Mouse (Mus musculus) MEL-GATA-1-ER (cell line): ENCODE results near the gene Gm21983.

Source experiments
- DNase-seq: peaks from one replicate; pipeline ENCODE4 v3.0.0-alpha.2; 2012; ENCODE audit warnings: low read depth; ENCODE audit errors: extremely low read depth

Gene Gm21983

GRCm38 (mm10) chr7:27185986-27186385 lies 5.1 kb upstream of the Gm21983 start:
- no peak for DNase-seq

GRCm38 (mm10) chr7:27184964-27185363 lies 4.1 kb upstream of the Gm21983 start:
- no peak for DNase-seq

- DNase-seq = no peak
These were observed 1.6 kb upstream of the Gm21983 start for GRCm38 (mm10) chr7:27182498-27182897.

DNA sequence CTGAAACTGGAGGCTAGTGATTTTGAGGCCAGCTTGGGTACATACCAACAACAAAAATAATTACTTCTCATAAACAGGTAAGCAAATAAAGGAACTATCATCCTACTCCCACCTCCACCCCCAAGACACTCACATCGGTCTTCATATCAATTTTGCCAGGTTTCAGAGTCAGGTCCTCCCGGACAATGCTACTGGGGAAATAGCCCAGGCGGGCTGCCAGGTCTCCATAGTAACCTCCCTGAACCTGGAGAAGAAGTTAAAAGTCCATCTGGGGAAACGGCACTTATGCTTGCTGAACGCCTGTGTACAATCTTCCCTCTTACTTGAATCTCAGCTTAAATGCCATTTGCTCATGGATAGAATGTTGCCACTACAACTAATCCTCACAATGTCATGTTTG lies 850 bp downstream of the Gm21983 start:
- DNase-seq = no peak

DNA sequence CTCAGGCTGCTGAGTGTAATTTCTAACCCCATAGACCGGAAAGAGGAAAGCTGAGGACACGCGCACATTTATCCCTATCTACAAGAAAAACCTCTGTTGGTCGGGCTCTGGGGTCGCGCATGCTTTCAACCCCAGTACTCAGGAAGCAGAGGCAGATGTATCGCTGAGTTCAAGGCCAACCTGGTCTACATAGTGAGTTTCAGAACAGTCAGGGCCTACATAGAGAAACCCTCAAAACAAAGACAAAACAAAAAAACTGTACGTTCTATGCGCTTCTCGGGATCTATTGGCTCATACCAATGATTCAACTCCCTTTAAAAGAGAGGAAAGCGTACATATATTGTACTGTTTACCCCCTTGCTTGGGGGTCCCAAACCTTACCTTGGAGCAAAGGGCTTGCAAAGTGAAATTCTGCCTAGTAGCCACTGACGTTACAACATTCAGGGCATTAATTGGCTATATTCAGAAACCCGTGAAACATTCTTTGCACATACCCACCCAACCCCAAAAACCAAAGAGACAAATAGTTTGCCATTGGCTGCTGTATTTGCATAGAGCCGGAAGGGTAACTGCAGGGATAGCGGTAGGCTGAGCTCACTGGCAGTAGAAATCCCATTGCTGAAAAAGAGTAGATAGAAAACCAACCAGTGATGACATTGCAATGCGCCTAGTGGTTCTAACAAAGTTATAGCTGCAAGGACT lies 1.5 kb downstream of the Gm21983 start:
- peak; percentile 39 for DNase-seq

DNA sequence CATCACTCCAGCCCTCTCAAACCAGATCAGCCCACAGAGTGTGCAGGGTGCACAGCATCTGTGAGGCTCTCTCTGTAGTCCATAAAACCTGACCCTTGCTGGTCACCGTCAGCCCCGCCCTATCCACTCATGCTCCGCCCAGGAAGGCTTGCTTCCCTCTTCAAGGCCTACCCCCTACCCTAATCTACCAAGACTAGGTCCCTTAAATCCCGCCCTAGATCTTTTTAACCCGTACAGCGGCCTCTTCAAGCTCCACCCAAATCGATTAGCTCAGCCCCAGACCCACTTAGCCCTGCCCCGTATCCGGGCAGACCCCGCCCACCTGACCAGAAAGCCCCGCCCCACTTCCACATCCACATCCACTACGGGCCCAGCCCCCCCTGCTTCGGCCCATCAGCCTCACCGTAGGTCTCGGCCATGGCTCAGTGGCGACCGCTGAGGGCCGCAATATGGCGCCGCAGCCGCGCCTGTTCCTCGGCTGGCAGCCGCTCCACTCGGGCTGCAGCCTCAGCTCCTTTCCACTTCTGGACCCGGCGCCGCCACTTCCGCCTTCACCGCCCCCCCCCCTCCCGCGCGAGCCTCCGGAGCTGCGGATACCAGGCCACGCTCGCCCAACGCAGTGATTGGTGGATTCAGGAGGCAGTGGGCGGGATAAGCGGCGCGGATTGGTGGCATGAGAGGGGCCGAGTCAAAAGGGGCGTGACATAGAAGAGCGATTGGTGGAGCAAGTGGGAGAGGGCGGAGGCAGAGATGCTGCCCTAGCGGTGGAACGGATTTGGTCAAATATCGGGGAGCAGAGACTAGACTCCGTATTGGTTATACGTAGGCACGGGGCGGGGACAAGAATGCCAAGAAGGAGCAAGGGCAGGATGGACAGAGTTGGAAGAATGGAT lies 2.3 kb downstream of the Gm21983 start, which contains the start of gene Rab4b:
TSS of gene Rab4b (minus strand) at position 573 of the 893 bp plus-strand sequence.
- peak; percentile 97 for DNase-seq

DNA sequence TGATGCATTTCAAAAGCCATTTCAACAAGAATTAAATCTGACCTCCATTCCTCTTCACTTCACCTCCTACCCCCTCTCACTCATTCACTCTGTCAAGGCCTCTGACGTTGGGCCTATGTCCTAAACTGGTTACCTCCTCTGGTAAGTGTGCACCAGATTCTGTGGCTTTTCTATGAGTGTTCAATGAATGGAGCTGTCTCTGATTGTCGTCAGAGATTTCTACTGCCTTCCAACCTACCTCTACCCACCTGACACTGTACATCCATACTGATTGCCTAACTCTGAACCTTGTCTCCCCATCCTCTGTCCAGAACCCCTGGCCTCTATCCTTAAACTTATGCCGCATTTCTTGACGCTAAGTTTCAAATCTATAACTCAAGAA lies 3.0 kb downstream of the Gm21983 start:
- DNase-seq = no peak

- DNase-seq = no peak
These were observed 6.0 kb downstream of the Gm21983 start for GRCm38 (mm10) chr7:27174896-27175295.

DNA sequence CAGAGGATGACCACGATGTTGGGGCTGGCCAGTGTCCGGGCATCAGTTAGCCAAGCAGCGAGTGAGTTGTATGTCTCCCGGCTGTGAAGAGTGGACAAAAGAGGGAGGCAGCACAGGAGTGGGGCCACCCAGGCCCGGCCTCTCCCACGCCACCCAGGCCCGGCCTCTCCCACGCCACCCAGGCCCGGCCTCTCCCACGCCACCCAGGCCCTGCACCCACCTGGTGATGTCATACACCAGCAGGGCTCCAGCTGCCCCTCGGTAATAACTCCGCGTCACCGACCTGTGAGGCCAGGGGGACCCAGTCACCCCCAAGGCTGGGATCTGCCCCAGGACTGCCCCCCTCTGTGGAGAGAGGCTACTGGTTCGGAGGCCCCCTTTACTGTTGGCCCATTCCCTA lies 6.4 kb downstream of the Gm21983 start:
- no peak for DNase-seq

DNA sequence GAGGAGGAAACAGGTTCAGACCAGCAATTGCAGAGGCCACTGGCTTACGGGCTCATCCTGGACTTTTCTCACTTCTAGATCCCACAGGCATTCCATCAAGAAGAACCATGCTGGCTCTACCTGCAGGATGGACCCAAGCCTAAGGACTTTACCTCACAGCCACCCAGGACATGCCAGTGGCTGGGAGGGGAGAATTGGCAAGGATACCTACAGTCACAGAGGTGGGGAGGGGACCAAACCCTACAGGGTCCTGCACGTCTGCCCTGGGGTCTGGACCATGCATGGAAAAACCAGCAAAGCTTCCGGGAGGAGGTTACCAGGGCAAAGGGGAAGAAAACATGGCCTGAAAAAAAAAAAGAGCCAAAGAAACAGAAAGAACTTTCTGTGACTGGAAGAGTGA lies 9.9 kb downstream of the Gm21983 start:
- DNase-seq = no peak

- no peak for DNase-seq
These were observed 12.5 kb downstream of the Gm21983 start for GRCm38 (mm10) chr7:27168371-27168770.

GRCm38 (mm10) chr7:27167475-27168094 lies 13.3 kb downstream of the Gm21983 start:
- DNase-seq = no peak

DNA sequence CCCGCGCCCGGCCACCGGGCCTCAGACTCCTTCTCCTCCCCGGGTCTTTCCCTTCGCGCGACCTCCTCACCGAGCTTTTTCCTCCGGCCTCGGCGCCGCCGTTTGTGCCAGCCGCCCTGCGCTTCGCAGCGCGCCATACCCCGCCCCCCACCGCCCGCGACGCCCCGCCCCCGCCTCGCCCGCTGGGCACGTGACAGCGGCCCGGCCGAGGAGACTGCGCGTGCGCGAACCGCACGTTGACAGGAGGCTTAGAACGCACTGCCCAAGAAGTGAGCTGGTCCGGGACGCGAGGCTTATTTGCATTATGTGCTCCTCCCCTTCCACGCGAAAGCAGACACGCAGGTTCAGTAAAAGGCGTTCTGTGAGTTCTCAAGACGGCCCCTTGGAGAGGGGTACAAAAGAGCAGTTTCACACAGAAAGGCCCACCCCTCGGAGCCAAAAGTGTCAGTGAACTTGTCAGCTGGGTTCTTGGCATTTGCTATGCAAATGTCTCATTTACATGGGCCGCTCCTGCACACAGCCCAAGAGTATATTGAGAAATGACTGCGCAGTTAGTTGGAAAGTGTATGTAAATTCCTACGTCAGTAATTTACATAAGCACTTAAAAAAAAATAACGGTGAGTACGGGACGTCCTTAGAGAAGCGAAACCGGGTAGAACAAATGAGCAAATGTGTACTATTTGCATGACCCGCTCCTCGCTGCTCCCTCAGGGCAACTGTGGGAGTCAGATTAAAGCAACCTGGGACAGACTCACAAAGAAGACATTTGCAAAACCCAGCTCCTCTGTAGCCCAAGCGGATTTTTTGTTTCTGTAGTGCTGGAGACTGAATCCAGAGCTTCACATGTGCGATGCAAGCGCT lies 14.0 kb downstream of the Gm21983 start, which contains the start of gene Egln2:
TSS of gene Egln2 (minus strand) at position 189 of the 861 bp plus-strand sequence.
- DNase-seq = peak; percentile 95

DNA sequence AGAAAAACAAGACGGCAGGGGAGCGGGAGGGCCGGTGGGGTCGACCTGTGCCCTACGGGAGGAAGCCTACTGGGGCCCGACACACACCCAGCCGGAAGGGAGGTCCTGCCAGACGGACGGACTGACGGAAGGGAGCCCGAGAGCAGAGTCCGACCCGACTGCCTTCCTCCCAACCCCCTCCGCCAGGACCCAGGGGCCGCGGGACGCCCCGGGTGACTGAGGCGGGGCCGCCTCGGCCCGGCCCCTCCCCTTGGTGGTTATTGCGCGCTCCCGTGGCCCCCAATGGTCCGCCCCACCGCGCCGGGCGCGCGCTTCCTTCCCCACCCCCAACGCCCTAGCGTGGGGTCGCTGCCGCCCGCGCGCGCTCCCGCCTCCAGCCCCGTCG lies 14.7 kb downstream of the Gm21983 start:
- DNase-seq = peak; percentile 39

DNA sequence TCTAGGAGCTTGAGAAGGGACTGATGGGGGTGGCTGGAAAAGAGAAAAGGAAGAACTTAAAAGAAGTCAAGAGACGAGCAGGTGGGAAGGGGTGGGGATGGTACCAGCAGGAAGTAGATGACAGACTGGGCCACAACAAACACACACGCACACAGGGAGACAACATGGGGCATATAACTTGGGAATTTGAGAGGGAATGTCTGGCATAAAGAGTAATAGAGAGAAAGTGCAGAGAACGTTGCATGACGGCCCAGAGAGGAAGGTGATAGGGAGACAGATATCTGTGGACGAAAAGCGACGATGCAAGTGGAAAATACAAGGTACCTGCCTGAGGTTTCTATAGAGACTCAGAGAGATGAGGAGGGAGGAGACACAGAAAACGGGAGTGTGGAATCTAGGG lies 15.2 kb downstream of the Gm21983 start:
- DNase-seq = no peak

DNA sequence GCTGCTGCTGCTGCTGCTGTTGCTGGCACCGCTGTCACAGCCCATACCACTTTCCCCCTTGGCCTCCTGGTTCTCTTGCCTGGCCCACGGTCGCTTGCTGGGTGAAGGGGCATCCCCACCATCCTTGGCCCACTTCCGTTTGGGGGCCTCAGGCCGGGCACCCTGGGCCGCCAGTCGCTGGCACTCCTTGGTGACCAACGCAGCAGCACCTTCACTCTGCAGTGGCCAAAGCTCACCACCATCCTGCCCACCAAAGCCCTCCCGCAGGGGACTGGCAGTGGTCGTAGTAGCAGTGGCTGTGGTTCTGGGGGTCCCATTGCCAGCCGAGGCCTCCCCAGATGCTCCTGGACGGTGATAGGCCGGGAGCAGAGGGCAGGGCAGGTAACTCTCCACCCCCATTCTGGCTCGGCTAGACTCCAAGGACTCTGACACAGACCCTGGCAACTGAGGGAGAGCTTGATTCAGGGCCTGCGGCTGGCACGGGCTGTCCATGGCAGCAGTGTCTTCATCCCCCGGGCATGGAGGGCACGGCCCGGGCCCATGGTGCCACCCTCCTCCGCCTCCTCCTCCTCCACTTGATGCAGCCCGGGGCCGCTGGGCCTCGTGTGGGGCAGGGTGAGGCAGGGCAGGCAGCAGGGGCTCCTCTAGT lies 15.8 kb downstream of the Gm21983 start:
- no peak for DNase-seq

DNA sequence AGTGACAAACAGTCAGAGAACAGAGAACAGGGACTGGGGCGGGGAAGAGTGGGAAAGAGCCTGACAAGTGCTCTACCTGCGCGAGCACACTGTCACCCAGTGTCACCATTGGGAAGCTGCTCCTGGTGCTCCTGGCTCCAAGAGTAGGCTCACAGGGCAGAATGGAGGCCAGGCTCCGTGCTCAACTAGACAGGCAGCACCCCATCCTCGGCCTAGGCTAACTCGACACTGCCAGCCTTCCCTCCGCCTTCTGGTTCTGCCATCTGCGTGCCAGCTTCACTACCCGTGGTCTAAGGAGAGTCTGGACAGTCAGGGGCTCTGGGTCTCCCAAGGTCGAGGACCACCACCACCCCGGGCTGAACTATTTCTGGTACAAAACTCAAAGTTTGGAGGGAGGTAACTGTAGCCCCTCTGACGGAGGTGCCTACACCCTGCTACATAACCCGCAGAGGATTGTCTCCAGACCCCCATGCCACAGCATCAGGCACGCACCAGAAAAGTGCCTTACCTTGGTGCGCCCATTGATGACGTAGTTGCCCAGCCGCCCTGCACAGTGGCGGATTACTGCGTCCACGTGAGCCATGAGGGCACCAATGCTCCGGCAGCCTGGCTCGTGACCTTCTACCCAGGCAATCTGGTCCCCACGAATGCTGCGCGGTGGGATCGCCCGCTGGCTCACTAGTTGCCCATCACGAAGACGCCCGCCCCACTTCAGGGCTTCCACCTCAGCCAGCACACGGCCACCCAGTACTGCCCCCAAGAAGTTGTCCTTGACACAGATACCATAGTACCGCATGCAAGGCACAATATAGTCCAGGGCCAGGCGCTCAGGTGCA lies 16.6 kb downstream of the Gm21983 start:
- DNase-seq = no peak

DNA sequence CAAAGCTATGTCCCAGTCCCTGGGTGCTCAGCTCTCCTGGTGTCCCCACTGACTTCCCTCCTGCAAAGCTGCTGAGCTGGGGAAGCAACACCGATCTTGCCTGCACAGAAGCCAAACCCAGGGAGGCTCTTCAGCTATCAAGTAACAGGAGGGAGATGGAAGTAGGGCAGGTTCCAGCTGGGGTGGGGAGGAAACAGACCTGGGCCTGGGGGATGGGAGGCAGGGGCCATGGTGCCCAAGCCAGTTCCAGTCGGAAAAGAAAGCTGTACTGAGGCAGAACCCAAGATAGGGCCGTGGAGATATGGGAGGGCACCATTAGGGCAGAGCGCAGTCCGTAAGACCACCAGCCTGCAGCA lies 17.5 kb downstream of the Gm21983 start:
- no peak for DNase-seq

- DNase-seq = no peak
These were observed 18.0 kb downstream of the Gm21983 start for GRCm38 (mm10) chr7:27162780-27163449.
